Mouse (Mus musculus) thymus, postnatal 36 days (tissue): ENCODE results near the gene Bsph1.
"Not testable (repeated sequence)": the region's sequence is repeated elsewhere in the genome, so short reads cannot be mapped to it uniquely, and the experiment has no call there.

ENCODE experiments used
- DNase-seq, 2 experiments: peaks; one replicate each; pipeline ENCODE4 v3.0.0; 2022; ENCODE audit warnings: mixed read lengths in 2 of 2

Bsph1 gene

GRCm38 (mm10) chr7:13450541-13450940 is at the start of gene Bsph1:
Gene Bsph1 (plus strand): TSS chr7:13450841.
- not testable (repeated sequence) for DNase-seq

- DNase-seq, result no peak
Observed at GRCm38 (mm10) chr7:13511539-13511938, 60.9 kb downstream of the Bsph1 start.
